Mouse (Mus musculus) right cerebral cortex, postnatal 10 days (tissue): ENCODE measurements around the gene Olfr612.
"Not testable (repeated sequence)": the region's sequence is repeated elsewhere in the genome, so short reads cannot be mapped to it uniquely, and the experiment has no call there.

Experiments
- DNase-seq, 2 experiments: peaks; one replicate each; pipeline ENCODE4 v3.0.0; 2021; ENCODE audit warnings: low spot score in 2 of 2

Olfr612 gene

GRCm38 (mm10) chr7:103542617-103543016, at the start of gene Olfr612:
Gene Olfr612 (minus strand): TSS chr7:103542717.
- DNase-seq: not testable (repeated sequence)

GRCm38 (mm10) chr7:103589803-103590202, 47.3 kb upstream of the Olfr612 start, which contains the start of gene Olfr618:
Gene Olfr618 (plus strand): TSS chr7:103590103.
- no peak for DNase-seq

GRCm38 (mm10) chr7:103572761-103573160, 30.2 kb upstream of the Olfr612 start, which contains the start of gene Olfr617:
Gene Olfr617 (plus strand): TSS chr7:103573061.
- DNase-seq: no peak

DNA sequence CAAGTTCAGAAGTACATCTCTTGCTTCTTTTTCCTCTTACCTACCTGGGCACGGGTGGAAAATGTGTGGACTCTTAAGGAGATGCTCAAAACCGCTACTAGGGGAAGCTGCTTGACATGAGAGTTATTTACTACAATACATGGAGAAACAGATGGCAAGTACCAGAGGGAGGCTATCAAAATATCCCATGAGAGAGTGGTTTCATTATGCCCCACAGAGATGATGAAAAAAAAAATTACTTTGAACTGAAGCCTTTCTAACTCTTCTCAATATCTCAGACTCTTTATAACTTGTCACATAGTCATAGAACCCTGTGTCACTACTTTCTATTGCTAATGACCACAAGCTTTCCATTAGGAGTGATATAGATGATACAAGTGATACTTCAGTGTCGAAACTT, 26.5 kb upstream of the Olfr612 start, which contains the start of gene Olfr616:
TSS of gene Olfr616 (minus strand) at position 101 of the 400 bp plus-strand sequence.
- DNase-seq: no peak

- no peak for DNase-seq
These were observed 13.3 kb upstream of the Olfr612 start, which contains the start of gene Olfr615 for GRCm38 (mm10) chr7:103555779-103556178. Gene Olfr615 (plus strand): TSS chr7:103556079.

- no peak for DNase-seq
These were observed 5.3 kb upstream of the Olfr612 start, which contains the start of gene Olfr613 for GRCm38 (mm10) chr7:103547774-103548173. Gene Olfr613 (plus strand): TSS chr7:103548074.

DNA sequence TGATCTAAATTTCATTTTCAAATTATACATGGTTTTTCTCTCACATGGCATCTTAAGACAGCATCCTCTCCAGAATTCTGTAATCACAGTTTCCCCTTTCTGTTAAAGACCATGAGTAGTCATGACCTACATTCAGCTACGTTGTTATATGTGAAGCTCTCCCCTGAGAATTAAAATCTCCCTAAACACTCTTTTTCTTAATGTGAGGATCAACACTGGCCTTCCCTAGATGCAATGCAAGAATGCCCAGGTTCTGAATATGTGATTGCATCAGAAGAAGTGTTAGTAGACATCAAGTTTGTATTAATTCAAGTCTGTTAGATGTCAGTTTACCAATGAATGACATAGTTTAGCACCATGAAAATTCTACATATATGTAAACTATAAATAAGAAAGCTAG, 21.8 kb downstream of the Olfr612 start, which contains the start of gene Olfr611:
TSS of gene Olfr611 (minus strand) at position 101 of the 400 bp plus-strand sequence.
- not testable (repeated sequence) for DNase-seq

DNA sequence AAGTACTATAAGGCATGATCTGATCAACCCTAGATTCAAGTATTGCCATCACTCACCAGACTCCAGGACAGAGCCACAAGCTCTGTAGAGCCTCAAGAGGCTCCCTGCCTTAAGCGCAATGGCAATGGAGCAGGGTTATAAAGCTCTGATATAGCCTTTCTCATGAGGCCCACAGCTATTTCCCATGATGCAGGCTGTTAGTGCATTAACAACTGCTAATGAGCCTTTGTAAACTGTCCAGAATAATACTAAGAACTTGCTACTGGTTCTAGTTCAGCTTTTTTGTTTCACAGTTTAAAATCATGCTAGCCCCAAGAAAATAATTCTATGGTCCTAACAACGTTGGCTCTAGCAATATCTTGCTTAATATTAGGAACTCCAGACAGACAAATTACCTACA, 30.5 kb downstream of the Olfr612 start, which contains the start of gene Olfr610:
TSS of gene Olfr610 (minus strand) at position 101 of the 400 bp plus-strand sequence.
- DNase-seq: no peak

DNA sequence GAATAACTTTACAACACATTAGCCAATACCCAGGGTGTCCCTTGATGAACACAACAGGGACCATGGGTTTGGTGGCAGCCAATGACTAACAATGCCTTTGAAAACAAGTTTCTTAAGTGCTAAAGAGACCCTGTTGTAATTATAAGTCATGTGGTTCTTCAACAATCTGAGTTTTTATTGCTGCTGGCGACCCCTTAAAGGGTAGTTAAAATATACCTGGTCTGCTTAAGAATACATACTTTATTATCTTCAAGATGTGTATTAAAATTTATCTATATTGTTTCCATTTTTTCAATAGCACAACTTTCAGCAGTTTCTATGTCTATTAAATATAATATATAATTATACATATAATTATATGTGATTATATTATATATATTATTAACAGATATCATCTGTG, 44.6 kb downstream of the Olfr612 start, which contains the start of gene Olfr609:
TSS of gene Olfr609 (minus strand) at position 101 of the 400 bp plus-strand sequence.
- no peak for DNase-seq
